Mouse (Mus musculus) CH12.LX (cell line): ENCODE data around the gene Gucy2c. TPM values are rescaled to one million over a fixed set of nuclear protein-coding genes. Genes with fewer than 3 reads are reported as not detected.
A peak's percentile ranks its signal among the peaks of the same experiment; 100 is the strongest.

ENCODE experiments used
- DNase-seq: peaks from one replicate; pipeline ENCODE4 v3.0.0-alpha.2; 2013; ENCODE audit errors: extremely low read depth
- H3K27ac ChIP-seq: 2 replicates; pipeline ENCODE4 v1.5.1; 2012; ENCODE audit warnings: low read depth, mild to moderate bottlenecking, control low read depth, moderate library complexity; ENCODE audit not compliant: insufficient read depth
- H3K27me3 ChIP-seq: replicated peaks from 2 replicates; pipeline ENCODE3; 2012; ENCODE audit warnings: inconsistent platforms
- H3K36me3 ChIP-seq, 2 experiments: replicated peaks in 1 of 2; 2 replicates each; pipeline versions ENCODE3 to v1.6.1; 2012; ENCODE audit warnings: inconsistent platforms in 1 of 2, low read length in 1 of 2, mild to moderate bottlenecking in 1 of 2, mixed read lengths in 1 of 2, moderate library complexity in 1 of 2; ENCODE audit not compliant: control insufficient read depth in 1 of 2, insufficient read depth in 1 of 2
- H3K4me1 ChIP-seq, 2 experiments: 2 replicates each; pipeline ENCODE4 v1.6.1; 2012; ENCODE audit warnings: inconsistent platforms in 1 of 2, moderate library complexity in 1 of 2; ENCODE audit not compliant: insufficient read depth in 2 of 2, control insufficient read depth in 1 of 2
- H3K4me2 ChIP-seq: 2 replicates; pipeline ENCODE4 v1.6.1; 2012; ENCODE audit warnings: low read depth, mild to moderate bottlenecking, control low read depth; ENCODE audit not compliant: poor library complexity, insufficient read depth, severe bottlenecking
- H3K4me3 ChIP-seq, 3 experiments: fragments of 150-350 bp in 1 of 3; sonication (generic) in 1 of 3; replicated peaks in 1 of 3; 2 replicates each; pipeline versions ENCODE3 to v1.5.1; 2011 to 2012; ENCODE audit warnings: low read depth in 2 of 3, low read length in 2 of 3, mild to moderate bottlenecking in 2 of 3, moderate library complexity in 2 of 3, control low read depth in 1 of 3, improper control_type of control experiment in 1 of 3, inconsistent platforms in 1 of 3, mixed read lengths in 1 of 3; ENCODE audit not compliant: poor library complexity in 1 of 3
- H3K79me2 ChIP-seq: replicated peaks from 2 replicates; pipeline ENCODE4 v1.6.1; 2012; ENCODE audit warnings: mild to moderate bottlenecking, moderate library complexity; ENCODE audit not compliant: control insufficient read depth, poor library complexity, insufficient read depth, severe bottlenecking; ENCODE audit errors: extremely low read depth
- H3K9ac ChIP-seq: 2 replicates; pipeline ENCODE4 v1.6.1; 2012; ENCODE audit warnings: low read depth, mild to moderate bottlenecking, control low read depth, moderate library complexity; ENCODE audit not compliant: insufficient read depth
- H3K9me3 ChIP-seq: replicated peaks from 2 replicates; pipeline ENCODE3; 2012; ENCODE audit warnings: low read length, inconsistent platforms, mixed read lengths
- BHLHE40 ChIP-seq: IDR thresholded peaks from 2 replicates; pipeline ENCODE4 v1.6.1; 2011; ENCODE audit warnings: mild to moderate bottlenecking, low read depth, low read length, improper control_type of control experiment
- CHD1 ChIP-seq: IDR thresholded peaks from 2 replicates; pipeline ENCODE4 v1.6.1; 2012; ENCODE audit warnings: low read depth, low read length, improper control_type of control experiment, inconsistent platforms
- CTCF ChIP-seq, 2 experiments: IDR thresholded peaks in 1 of 2; conservative IDR thresholded peaks in 1 of 2; 2 replicates each; pipeline ENCODE4 v1.5.1; 2011 to 2012; ENCODE audit warnings: low read depth in 2 of 2, low read length in 2 of 2, improper control_type of control experiment in 1 of 2, inconsistent platforms in 1 of 2, mild to moderate bottlenecking in 1 of 2, moderate library complexity in 1 of 2
- E2F4 ChIP-seq: IDR thresholded peaks from 2 replicates; pipeline ENCODE4 v1.6.1; 2011; ENCODE audit warnings: low read depth, low read length, improper control_type of control experiment; ENCODE audit not compliant: insufficient replicate concordance
- ELF1 ChIP-seq: IDR thresholded peaks from 2 replicates; pipeline ENCODE4 v1.6.1; 2014; ENCODE audit warnings: low read depth, mild to moderate bottlenecking, inconsistent platforms, low read length, improper control_type of control experiment
- ETS1 ChIP-seq: conservative IDR thresholded peaks from 2 replicates; pipeline ENCODE4 v1.6.1; 2012; ENCODE audit warnings: low read depth, mild to moderate bottlenecking, inconsistent platforms, low read length, improper control_type of control experiment, moderate library complexity
- GABPA ChIP-seq: IDR thresholded peaks from 2 replicates; pipeline ENCODE4 v1.6.1; 2012; ENCODE audit warnings: low read depth, low read length, improper control_type of control experiment, inconsistent platforms; ENCODE audit not compliant: insufficient replicate concordance
- HCFC1 ChIP-seq: IDR thresholded peaks from 2 replicates; pipeline ENCODE4 v1.6.1; 2012; ENCODE audit warnings: low read depth, mild to moderate bottlenecking, inconsistent platforms, low read length, improper control_type of control experiment
- IRF4 ChIP-seq: IDR thresholded peaks from 2 replicates; pipeline ENCODE4 v1.6.1; 2014; ENCODE audit warnings: low read depth, mild to moderate bottlenecking, inconsistent platforms, low read length, improper control_type of control experiment
- JUN ChIP-seq: IDR thresholded peaks from 2 replicates; pipeline ENCODE4 v1.6.1; 2011; ENCODE audit warnings: low read depth, mild to moderate bottlenecking, low read length, improper control_type of control experiment, moderate library complexity; ENCODE audit not compliant: insufficient read depth
- JUND ChIP-seq: conservative IDR thresholded peaks from 2 replicates; pipeline ENCODE4 v1.6.1; 2011; ENCODE audit warnings: low read depth, low read length, improper control_type of control experiment
- KAT2A ChIP-seq: IDR thresholded peaks from 2 replicates; pipeline ENCODE4 v1.6.1; 2012; ENCODE audit warnings: low read length, improper control_type of control experiment, inconsistent platforms; ENCODE audit not compliant: insufficient replicate concordance
- MAFK ChIP-seq: IDR thresholded peaks from 2 replicates; pipeline ENCODE4 v1.6.1; 2011; ENCODE audit warnings: low read length, improper control_type of control experiment; ENCODE audit not compliant: insufficient replicate concordance
- MAZ ChIP-seq: IDR thresholded peaks from 2 replicates; pipeline ENCODE4 v1.6.1; 2012; ENCODE audit warnings: low read depth, mild to moderate bottlenecking, inconsistent platforms, low read length, improper control_type of control experiment, moderate library complexity
- MEF2A ChIP-seq: IDR thresholded peaks from 2 replicates; pipeline ENCODE4 v1.6.1; 2014; ENCODE audit warnings: low read depth, mild to moderate bottlenecking, inconsistent platforms, low read length, improper control_type of control experiment, borderline replicate concordance
- MXI1 ChIP-seq: IDR thresholded peaks from 2 replicates; pipeline ENCODE4 v1.6.1; 2011; ENCODE audit warnings: mild to moderate bottlenecking, low read depth, low read length, improper control_type of control experiment
- NELFE ChIP-seq: IDR thresholded peaks from 2 replicates; pipeline ENCODE4 v1.6.1; 2011; ENCODE audit warnings: low read depth, low read length, improper control_type of control experiment
- NRF1 ChIP-seq: IDR thresholded peaks from 2 replicates; pipeline ENCODE4 v1.6.1; 2014; ENCODE audit warnings: low read depth, mild to moderate bottlenecking, inconsistent platforms, low read length, improper control_type of control experiment, moderate library complexity
- POLR2A ChIP-seq: IDR thresholded peaks from 2 replicates; pipeline ENCODE4 v1.6.1; 2011; ENCODE audit warnings: low read depth, mild to moderate bottlenecking, improper control_type of control experiment, low read length
- POLR2AphosphoS2 ChIP-seq: IDR thresholded peaks from 2 replicates; pipeline ENCODE4 v1.6.1; 2011; ENCODE audit warnings: low read depth, low read length, improper control_type of control experiment
- RAD21 ChIP-seq: IDR thresholded peaks from 2 replicates; pipeline ENCODE4 v1.6.1; 2011; ENCODE audit warnings: low read depth, mild to moderate bottlenecking, low read length, improper control_type of control experiment, moderate library complexity
- RCOR1 ChIP-seq: conservative IDR thresholded peaks from 2 replicates; pipeline ENCODE4 v1.6.1; 2012; ENCODE audit warnings: low read depth, mild to moderate bottlenecking, inconsistent platforms, low read length, improper control_type of control experiment
- SIN3A ChIP-seq: IDR thresholded peaks from 2 replicates; pipeline ENCODE4 v1.6.1; 2012; ENCODE audit warnings: low read length, improper control_type of control experiment, inconsistent platforms
- SMC3 ChIP-seq: IDR thresholded peaks from 2 replicates; pipeline ENCODE4 v1.6.1; 2011; ENCODE audit warnings: low read depth, low read length, improper control_type of control experiment
- TBP ChIP-seq: conservative IDR thresholded peaks from 2 replicates; pipeline ENCODE4 v1.6.1; 2011; ENCODE audit warnings: low read depth, low read length, improper control_type of control experiment
- TCF12 ChIP-seq: IDR thresholded peaks from 2 replicates; pipeline ENCODE4 v1.6.1; 2014; ENCODE audit warnings: low read depth, mild to moderate bottlenecking, inconsistent platforms, low read length, improper control_type of control experiment
- UBTF ChIP-seq: IDR thresholded peaks from 2 replicates; pipeline ENCODE4 v1.6.1; 2012; ENCODE audit warnings: low read depth, mild to moderate bottlenecking, inconsistent platforms, low read length, improper control_type of control experiment, moderate library complexity
- USF1 ChIP-seq: IDR thresholded peaks from 2 replicates; pipeline ENCODE4 v1.6.1; 2014; ENCODE audit warnings: low read depth, mild to moderate bottlenecking, inconsistent platforms, low read length, improper control_type of control experiment
- USF2 ChIP-seq: conservative IDR thresholded peaks from 2 replicates; pipeline ENCODE4 v1.6.1; 2011; ENCODE audit warnings: low read depth, low read length, improper control_type of control experiment
- ZC3H11A ChIP-seq: IDR thresholded peaks from 2 replicates; pipeline ENCODE4 v1.6.1; 2012; ENCODE audit warnings: low read depth, mild to moderate bottlenecking, inconsistent platforms, low read length, improper control_type of control experiment
- ZKSCAN1 ChIP-seq: IDR thresholded peaks from 2 replicates; pipeline ENCODE4 v1.6.1; 2012; ENCODE audit warnings: low read depth, inconsistent platforms, low read length, improper control_type of control experiment, borderline replicate concordance
- ZMIZ1 ChIP-seq: IDR thresholded peaks from 2 replicates; pipeline ENCODE4 v1.6.1; 2012; ENCODE audit warnings: low read depth, mild to moderate bottlenecking, inconsistent platforms, low read length, improper control_type of control experiment
- dilution Hi-C: fragments of 300-500 bp; cut with MboI; formaldehyde crosslinking; loops from 2 replicates; pipeline ENCODE4 v1.14.3; 2020; ENCODE audit warnings: low sequenced_read_pairs; ENCODE audit not compliant: extremely low pct_unique_long_range_greater_than_20kb, extremely low pct_ligation_motif_present
- in situ Hi-C: fragments of 300-500 bp; cut with MboI; formaldehyde crosslinking; loops from 3 replicates; pipeline ENCODE4 v1.14.3; 2019; ENCODE audit warnings: low sequenced_read_pairs, low pct_ligation_motif_present, low pct_unique_long_range_greater_than_20kb, mixed read lengths
- polyA plus RNA-seq: library from polyadenylated mRNA; unstranded; fragments of >175 nt; gene quantifications from 2 replicates; pipeline ENCODE4 v1.2.1, GENCODE M21; 2012; ENCODE audit warnings: low read depth; ENCODE audit not compliant: insufficient read length
- total RNA-seq, 2 experiments: library from RNA; depleted of rRNA; stranded (reverse); fragments of 300-350 nt in 1 of 2; fragments of >200 nt in 1 of 2; gene quantifications; 2 replicates each; pipeline ENCODE4 v1.2.3; 2012 to 2014

The Gucy2c gene
- total and polyA plus RNA-seq, 3 experiments: 0.08 to 0.13 (median 0.10) TPM

GRCm38 (mm10) chr6:136803739-136804633, 22.4 kb upstream of the Gucy2c start, which contains the start of gene Hist4h4 (continued):
- TF ChIP-seq USF1: no peak
- peak; percentile 27; the same call in 1 of the 2 replicates for TF ChIP-seq KAT2A
- no peak for TF ChIP-seq NRF1
- peak; percentile 100 for TF ChIP-seq ZMIZ1
- peak; percentile 93 for TF ChIP-seq TCF12
- TF ChIP-seq MEF2A: peak; percentile 29; the same call in 1 of the 2 replicates
- no peak for TF ChIP-seq CTCF (conservative IDR thresholded peaks at IDR 0.05 in 1 of 2, IDR thresholded peaks at IDR 0.05 in 1 of 2; ENCODE audit: low read depth in 2 of 2, low read length in 2 of 2)
- TF ChIP-seq, all 38 proteins: peak for 24

- peak overlapping the region; percentile 95 for H3K4me2 ChIP-seq
- in situ Hi-C loops: no loop called here
- H3K4me1 ChIP-seq: peaks cover 2 to 35% of the 10 kb centered on the region in 2 experiments; a peak in 2 of 4 replicates
- peak overlapping the region; percentile 100 for H3K27ac ChIP-seq
- no peaks in the 10 kb centered on the region for H3K9me3 ChIP-seq
- H3K36me3 ChIP-seq: no peaks in the 10 kb centered on the region
- peak overlapping the region in 2 of 3 experiments; percentile 1 to 56 for H3K4me3 ChIP-seq
- no peaks in the 10 kb centered on the region for H3K27me3 ChIP-seq
- dilution Hi-C loops: no loop called here
- peak; percentile 69 for DNase-seq
- no peaks in the 10 kb centered on the region; the same call in 1 of the 2 replicates for H3K79me2 ChIP-seq
- H3K9ac ChIP-seq: peak overlapping the region; percentile 78
- TF ChIP-seq ZMIZ1 (no peak), UBTF (no peak), SIN3A (peak; percentile 69; the same call in 1 of the 2 replicates), POLR2AphosphoS2 (no peak), CTCF (conservative IDR thresholded peaks at IDR 0.05 in 1 of 2, IDR thresholded peaks at IDR 0.05 in 1 of 2; ENCODE audit: low read depth in 2 of 2, low read length in 2 of 2) (no peak), KAT2A (no peak), HCFC1 (no peak), ETS1 (peak; percentile 37; the same call in 1 of the 2 replicates), E2F4 (no peak), JUN (peak; percentile 49; the same call in 1 of the 2 replicates), ZKSCAN1 (no peak), RCOR1 (no peak), BHLHE40 (peak; percentile 12; the same call in 1 of the 2 replicates), CHD1 (no peak), JUND (peak; percentile 88), USF2 (no peak), IRF4 (peak; percentile 81), POLR2A (peak; percentile 16; the same call in 1 of the 2 replicates), MEF2A (no peak), NELFE (no peak), GABPA (no peak), TBP (no peak), RAD21 (no peak), MAZ (no peak), ZC3H11A (no peak), USF1 (no peak), NRF1 (no peak), MAFK (no peak), MXI1 (peak; percentile 94), ELF1 (peak; percentile 68), SMC3 (no peak)
Observed at GRCm38 (mm10) chr6:136803093-136803738, 21.7 kb upstream of the Gucy2c start.
